Mouse (Mus musculus): ENCODE measurements at regions not wholly inside any gene's neighbourhood (a gene's known extent, or its start where the extent isn't known, plus 50 kb on each side); places are given as distances from the start of the nearest gene placed in this dataset.

DNA sequence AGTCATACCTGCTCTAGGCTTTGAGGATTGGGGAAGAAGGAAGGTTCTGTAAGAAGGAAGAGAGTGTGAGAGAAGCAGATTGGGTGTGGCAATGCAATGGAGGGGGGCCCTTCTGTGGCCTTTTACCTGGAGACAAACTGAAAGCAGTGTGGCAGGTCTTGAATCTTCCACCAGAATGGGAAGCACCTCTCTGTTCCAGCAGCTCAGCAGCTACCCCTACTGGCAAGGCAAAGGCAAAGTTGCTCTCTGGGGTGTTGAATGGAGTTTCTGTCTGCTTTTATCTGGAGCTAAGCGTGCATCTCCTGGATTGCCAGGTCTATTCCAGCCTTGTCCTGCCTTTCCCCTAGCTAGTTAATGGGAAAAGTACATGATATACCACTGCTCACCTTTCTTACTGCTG, 236.3 kb upstream of the Far2 start:
- H3K4me1 ChIP-seq (ENCODE audit: control insufficient read depth, insufficient read depth, low read length) = no peaks in the 10 kb centered on the region
- TF ChIP-seq CTCF (IDR thresholded peaks at IDR 0.05; ENCODE audit: low read depth, low read length) (peak; percentile 74), POLR2A (IDR thresholded peaks at IDR 0.05; ENCODE audit: borderline replicate concordance, low read depth, low read length) (no peak)
- H3K27ac ChIP-seq (ENCODE audit: insufficient read depth, low read depth, low read length) = no peak overlapping the region
- H3K4me3 ChIP-seq (ENCODE audit: insufficient read depth, low read length) = no peak overlapping the region

DNA sequence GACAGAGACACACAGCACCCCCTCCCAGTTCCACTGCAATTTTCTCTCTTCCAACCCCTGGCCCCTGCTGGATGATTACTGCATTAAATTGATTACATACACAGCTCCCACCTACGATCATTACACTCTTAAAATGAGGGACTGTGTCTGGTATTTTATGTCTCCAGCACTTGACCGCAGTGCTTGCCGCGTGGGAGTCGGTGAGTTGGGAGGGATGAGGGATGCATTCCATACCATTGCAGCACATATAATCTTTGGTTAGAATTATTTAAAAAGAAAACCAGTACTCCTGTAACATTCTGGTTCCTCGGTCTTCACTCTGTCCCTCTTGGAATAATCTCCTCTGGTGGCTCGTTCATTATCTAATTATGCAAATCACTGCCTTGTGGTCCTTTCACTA, 230.2 kb upstream of the Far2 start:
- H3K4me3 ChIP-seq (ENCODE audit: insufficient read depth, low read length) = no peak overlapping the region
- no peak overlapping the region for H3K27ac ChIP-seq (ENCODE audit: insufficient read depth, low read depth, low read length)
- TF ChIP-seq POLR2A (IDR thresholded peaks at IDR 0.05; ENCODE audit: borderline replicate concordance, low read depth, low read length) = no peak
- no peak for TF ChIP-seq CTCF (IDR thresholded peaks at IDR 0.05; ENCODE audit: low read depth, low read length)
- no peaks in the 10 kb centered on the region for H3K4me1 ChIP-seq (ENCODE audit: control insufficient read depth, insufficient read depth, low read length)

DNA sequence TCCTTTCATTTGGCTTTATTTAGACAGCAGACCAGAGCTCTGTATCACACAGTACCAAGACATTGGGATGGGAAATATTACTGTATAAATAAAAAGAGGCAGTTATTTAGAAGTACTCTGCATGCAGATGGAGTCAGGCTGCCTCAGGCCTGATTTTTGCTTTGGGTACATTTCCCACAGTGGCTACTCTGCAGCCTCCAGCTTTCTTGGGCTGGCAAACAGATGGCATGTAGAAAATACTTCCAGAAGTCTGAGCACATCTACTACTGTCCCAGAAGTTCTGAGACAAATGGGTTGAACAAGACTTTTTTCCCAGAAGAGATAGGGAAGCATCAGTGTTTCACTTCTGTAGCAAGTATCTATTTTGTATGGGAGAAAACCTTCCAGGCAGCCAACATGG, 229.8 kb upstream of the Far2 start:
- no peak overlapping the region for H3K4me3 ChIP-seq (ENCODE audit: insufficient read depth, low read length)
- TF ChIP-seq POLR2A (IDR thresholded peaks at IDR 0.05; ENCODE audit: borderline replicate concordance, low read depth, low read length) (no peak), CTCF (IDR thresholded peaks at IDR 0.05; ENCODE audit: low read depth, low read length) (no peak)
- H3K27ac ChIP-seq (ENCODE audit: insufficient read depth, low read depth, low read length) = no peak overlapping the region
- no peaks in the 10 kb centered on the region for H3K4me1 ChIP-seq (ENCODE audit: control insufficient read depth, insufficient read depth, low read length)

DNA sequence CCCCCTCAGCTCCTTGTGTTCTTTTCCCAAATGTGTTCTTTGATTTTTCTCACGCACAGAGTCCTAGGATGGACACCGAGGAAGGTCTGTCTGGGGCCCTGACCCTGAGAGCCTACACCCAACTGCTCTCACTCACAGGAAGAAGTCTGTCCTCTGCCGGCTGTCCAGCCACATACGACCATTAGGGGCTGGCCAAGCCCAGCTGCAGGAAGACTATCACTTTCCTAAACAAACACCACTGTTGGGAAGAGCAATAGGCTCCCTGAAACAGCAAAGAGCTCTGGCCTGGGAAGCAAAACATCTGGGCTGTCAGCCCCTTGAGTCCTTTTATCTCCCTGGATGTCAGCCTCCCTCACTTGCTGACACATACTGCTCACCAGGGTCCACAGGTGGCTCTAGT, 224.8 kb upstream of the Far2 start:
- Histone ChIP-seq H3K27ac (ENCODE audit: insufficient read depth, low read depth, low read length) (no peak overlapping the region), H3K4me1 (ENCODE audit: control insufficient read depth, insufficient read depth, low read length) (no peaks in the 10 kb centered on the region), H3K4me3 (ENCODE audit: insufficient read depth, low read length) (no peak overlapping the region)
- TF ChIP-seq CTCF (IDR thresholded peaks at IDR 0.05; ENCODE audit: low read depth, low read length) (no peak), POLR2A (IDR thresholded peaks at IDR 0.05; ENCODE audit: borderline replicate concordance, low read depth, low read length) (no peak)

- Histone ChIP-seq H3K4me3 (ENCODE audit: insufficient read depth, low read length) (no peak overlapping the region), H3K27ac (ENCODE audit: insufficient read depth, low read depth, low read length) (no peak overlapping the region), H3K4me1 (ENCODE audit: control insufficient read depth, insufficient read depth, low read length) (no peaks in the 10 kb centered on the region)
- no peak for TF ChIP-seq POLR2A (IDR thresholded peaks at IDR 0.05; ENCODE audit: borderline replicate concordance, low read depth, low read length)
- TF ChIP-seq CTCF (IDR thresholded peaks at IDR 0.05; ENCODE audit: low read depth, low read length) = no peak
These were observed 214.5 kb upstream of the Far2 start for GRCm38 (mm10) chr6:147832521-147832920.

GRCm38 (mm10) chr6:147833501-147833900, 213.6 kb upstream of the Far2 start:
- no peak for TF ChIP-seq POLR2A (IDR thresholded peaks at IDR 0.05; ENCODE audit: borderline replicate concordance, low read depth, low read length)
- no peak for TF ChIP-seq CTCF (IDR thresholded peaks at IDR 0.05; ENCODE audit: low read depth, low read length)
- H3K27ac ChIP-seq (ENCODE audit: insufficient read depth, low read depth, low read length) = no peak overlapping the region
- H3K4me3 ChIP-seq (ENCODE audit: insufficient read depth, low read length) = no peak overlapping the region
- no peaks in the 10 kb centered on the region for H3K4me1 ChIP-seq (ENCODE audit: control insufficient read depth, insufficient read depth, low read length)

- TF ChIP-seq POLR2A (IDR thresholded peaks at IDR 0.05; ENCODE audit: borderline replicate concordance, low read depth, low read length) (no peak), CTCF (IDR thresholded peaks at IDR 0.05; ENCODE audit: low read depth, low read length) (no peak)
These were observed 208.2 kb upstream of the Far2 start for GRCm38 (mm10) chr6:147838846-147839245.

GRCm38 (mm10) chr6:147849988-147850387, 197.1 kb upstream of the Far2 start:
- Histone ChIP-seq H3K4me3 (ENCODE audit: insufficient read depth, low read length) (no peak overlapping the region), H3K4me1 (ENCODE audit: control insufficient read depth, insufficient read depth, low read length) (no peaks in the 10 kb centered on the region), H3K27ac (ENCODE audit: insufficient read depth, low read depth, low read length) (no peak overlapping the region)
- TF ChIP-seq POLR2A (IDR thresholded peaks at IDR 0.05; ENCODE audit: borderline replicate concordance, low read depth, low read length) = no peak
- no peak for TF ChIP-seq CTCF (IDR thresholded peaks at IDR 0.05; ENCODE audit: low read depth, low read length)

More at GRCm38 (mm10) chr6:147838846-147839245, 208.2 kb upstream of the Far2 start:
- no peak overlapping the region for H3K27ac ChIP-seq (ENCODE audit: insufficient read depth, low read depth, low read length)
- no peaks in the 10 kb centered on the region for H3K4me1 ChIP-seq (ENCODE audit: control insufficient read depth, insufficient read depth, low read length)
- H3K4me3 ChIP-seq (ENCODE audit: insufficient read depth, low read length) = no peak overlapping the region

DNA sequence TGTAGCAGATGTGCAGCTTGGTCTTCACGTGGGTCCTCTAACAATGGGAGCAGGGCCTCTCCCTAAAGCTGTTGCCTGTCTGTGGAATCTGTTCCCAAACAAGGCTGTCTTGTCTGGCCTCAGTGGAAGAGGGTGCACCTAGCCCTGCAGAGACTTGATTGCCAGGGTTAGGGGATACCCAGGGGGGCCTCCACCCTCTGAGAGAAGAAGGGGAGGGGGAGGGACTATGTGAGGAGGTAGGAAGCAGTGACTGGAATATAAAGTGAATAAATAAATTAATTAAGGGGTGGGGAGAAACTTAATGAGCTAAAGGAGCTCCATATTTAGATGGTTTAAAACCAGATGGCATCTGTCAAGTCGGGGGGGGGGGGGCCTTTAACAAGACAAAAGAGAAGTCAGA, 185.9 kb upstream of the Far2 start:
- Histone ChIP-seq H3K4me1 (ENCODE audit: control insufficient read depth, insufficient read depth, low read length) (no peaks in the 10 kb centered on the region), H3K27ac (ENCODE audit: insufficient read depth, low read depth, low read length) (no peak overlapping the region), H3K4me3 (ENCODE audit: insufficient read depth, low read length) (no peak overlapping the region)
- no peak for TF ChIP-seq CTCF (IDR thresholded peaks at IDR 0.05; ENCODE audit: low read depth, low read length)
- no peak for TF ChIP-seq POLR2A (IDR thresholded peaks at IDR 0.05; ENCODE audit: borderline replicate concordance, low read depth, low read length)

DNA sequence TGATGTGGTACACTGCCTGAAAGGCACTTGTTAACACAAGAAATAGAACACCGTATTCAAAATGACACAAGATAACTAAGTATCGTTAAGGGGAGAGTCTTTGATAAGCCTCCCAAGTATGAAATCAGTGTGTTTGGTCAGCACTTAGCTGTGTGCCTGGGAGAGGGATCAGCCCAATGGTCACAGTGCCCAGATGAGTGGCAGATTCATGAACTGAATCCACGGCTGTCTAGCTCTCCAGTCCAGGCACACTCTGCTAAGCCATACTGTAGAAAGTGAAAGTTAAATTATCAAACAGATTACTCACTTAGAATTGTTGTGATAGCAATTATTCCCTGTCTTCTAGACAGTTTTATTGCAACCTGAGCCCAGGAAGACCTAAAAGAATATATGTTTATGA, 176.0 kb upstream of the Far2 start:
- Histone ChIP-seq H3K4me3 (ENCODE audit: insufficient read depth, low read length) (no peak overlapping the region), H3K27ac (ENCODE audit: insufficient read depth, low read depth, low read length) (no peak overlapping the region), H3K4me1 (ENCODE audit: control insufficient read depth, insufficient read depth, low read length) (no peaks in the 10 kb centered on the region)
- TF ChIP-seq POLR2A (IDR thresholded peaks at IDR 0.05; ENCODE audit: borderline replicate concordance, low read depth, low read length) = no peak

- Histone ChIP-seq H3K4me1 (ENCODE audit: control insufficient read depth, insufficient read depth, low read length) (no peaks in the 10 kb centered on the region), H3K27ac (ENCODE audit: insufficient read depth, low read depth, low read length) (no peak overlapping the region), H3K4me3 (ENCODE audit: insufficient read depth, low read length) (no peak overlapping the region)
- TF ChIP-seq CTCF (IDR thresholded peaks at IDR 0.05; ENCODE audit: low read depth, low read length) = no peak
- no peak for TF ChIP-seq POLR2A (IDR thresholded peaks at IDR 0.05; ENCODE audit: borderline replicate concordance, low read depth, low read length)
These were observed 173.9 kb upstream of the Far2 start for GRCm38 (mm10) chr6:147873173-147873572.

All from bone marrow macrophage, adult 2 months (primary cell).